Mouse (Mus musculus) Muller cell, postnatal 12 days (primary cell): ENCODE data around the gene Gm3149.
"Not testable (repeated sequence)": the region's sequence is repeated elsewhere in the genome, so short reads cannot be mapped to it uniquely, and the experiment has no call there.

Experiments used
- DNase-seq: peaks from one replicate; pipeline ENCODE4 v3.0.0-alpha.2; 2015; ENCODE audit errors: inconsistent ontology term

Gene Gm3149

GRCm38 (mm10) chr14:4316983-4317382 lies at the start of gene Gm3149:
Gene Gm3149 (plus strand): TSS chr14:4317283.
- not testable (repeated sequence) for DNase-seq

- not testable (repeated sequence) for DNase-seq
These were observed 47.7 kb upstream of the Gm3149 start for GRCm38 (mm10) chr14:4269238-4269950.

GRCm38 (mm10) chr14:4279828-4280227 lies 37.3 kb upstream of the Gm3149 start:
- DNase-seq = not testable (repeated sequence)

GRCm38 (mm10) chr14:4334476-4335080 lies 17.5 kb downstream of the Gm3149 start, which contains the start of gene 2610042L04Rik:
Gene 2610042L04Rik (plus strand): TSS chr14:4334763.
- DNase-seq = peak; percentile 0

GRCm38 (mm10) chr14:4335506-4335905 lies 18.4 kb downstream of the Gm3149 start:
- not testable (repeated sequence) for DNase-seq

- not testable (repeated sequence) for DNase-seq
These were observed 51.9 kb downstream of the Gm3149 start for GRCm38 (mm10) chr14:4368991-4369390.

- not testable (repeated sequence) for DNase-seq
These were observed 52.6 kb downstream of the Gm3149 start for GRCm38 (mm10) chr14:4369691-4370090.
